Mouse (Mus musculus) MEL (cell line): ENCODE data around the gene Rabgap1l.

Experiments
- CTCF ChIP-seq, 3 experiments: IDR thresholded peaks in 2 of 3; conservative IDR thresholded peaks in 1 of 3; 2 replicates each; pipeline ENCODE4 v1.5.1; 2011 to 2012; ENCODE audit warnings: low read length in 3 of 3, low read depth in 2 of 3, mild to moderate bottlenecking in 2 of 3, improper control_type of control experiment in 1 of 3, inconsistent platforms in 1 of 3, mixed read lengths in 1 of 3, moderate library complexity in 1 of 3; ENCODE audit not compliant: control insufficient read depth in 1 of 3, insufficient read depth in 1 of 3, poor library complexity in 1 of 3, severe bottlenecking in 1 of 3
- ELF1 ChIP-seq: IDR thresholded peaks from 2 replicates; pipeline ENCODE4 v1.6.1; 2014; ENCODE audit warnings: low read depth, mild to moderate bottlenecking, inconsistent platforms, low read length, improper control_type of control experiment, moderate library complexity
- EP300 ChIP-seq, 2 experiments: IDR thresholded peaks; 2 replicates each; pipeline ENCODE4 v1.6.1; 2011; ENCODE audit warnings: improper control_type of control experiment in 2 of 2, low read length in 2 of 2, low read depth in 1 of 2, mild to moderate bottlenecking in 1 of 2
- GATA1 ChIP-seq: IDR thresholded peaks from 2 replicates; pipeline ENCODE4 v1.6.1; 2011; ENCODE audit warnings: low read depth, low read length, improper control_type of control experiment
- HCFC1 ChIP-seq: IDR thresholded peaks from 2 replicates; pipeline ENCODE4 v1.6.1; 2012; ENCODE audit warnings: low read depth, mild to moderate bottlenecking, inconsistent platforms, low read length, improper control_type of control experiment, moderate library complexity
- MAX ChIP-seq: IDR thresholded peaks from 2 replicates; pipeline ENCODE4 v1.6.1; 2011; ENCODE audit warnings: low read length, improper control_type of control experiment
- POLR2A ChIP-seq, 2 experiments: IDR thresholded peaks; 2 replicates each; pipeline ENCODE4 v1.6.1; 2011 to 2012; ENCODE audit warnings: low read length in 2 of 2, mild to moderate bottlenecking in 2 of 2, control low read depth in 1 of 2, improper control_type of control experiment in 1 of 2, low read depth in 1 of 2, moderate library complexity in 1 of 2; ENCODE audit not compliant: control insufficient read depth in 1 of 2, insufficient read depth in 1 of 2, poor library complexity in 1 of 2
- TCF12 ChIP-seq: IDR thresholded peaks from 2 replicates; pipeline ENCODE4 v1.6.1; 2014; ENCODE audit warnings: low read depth, mild to moderate bottlenecking, inconsistent platforms, low read length, improper control_type of control experiment, moderate library complexity
- UBTF ChIP-seq: IDR thresholded peaks from 2 replicates; pipeline ENCODE4 v1.6.1; 2012; ENCODE audit warnings: low read depth, mild to moderate bottlenecking, inconsistent platforms, low read length, improper control_type of control experiment, moderate library complexity, borderline replicate concordance; ENCODE audit not compliant: insufficient read depth
- USF1 ChIP-seq: IDR thresholded peaks from 2 replicates; pipeline ENCODE4 v1.6.1; 2014; ENCODE audit warnings: low read depth, mild to moderate bottlenecking, inconsistent platforms, low read length, improper control_type of control experiment, moderate library complexity
- USF2 ChIP-seq, 2 experiments: IDR thresholded peaks; 2 replicates each; pipeline ENCODE4 v1.6.1; 2011 to 2012; ENCODE audit warnings: improper control_type of control experiment in 2 of 2, low read length in 2 of 2, borderline replicate concordance in 1 of 2, inconsistent platforms in 1 of 2, low read depth in 1 of 2, mild to moderate bottlenecking in 1 of 2; ENCODE audit not compliant: insufficient read depth in 1 of 2
- ZC3H11A ChIP-seq: IDR thresholded peaks from 2 replicates; pipeline ENCODE4 v1.6.1; 2012; ENCODE audit warnings: low read depth, mild to moderate bottlenecking, inconsistent platforms, low read length, improper control_type of control experiment
- ZKSCAN1 ChIP-seq: IDR thresholded peaks from 2 replicates; pipeline ENCODE4 v1.6.1; 2012; ENCODE audit warnings: low read depth, mild to moderate bottlenecking, inconsistent platforms, low read length, improper control_type of control experiment, moderate library complexity

DNA sequence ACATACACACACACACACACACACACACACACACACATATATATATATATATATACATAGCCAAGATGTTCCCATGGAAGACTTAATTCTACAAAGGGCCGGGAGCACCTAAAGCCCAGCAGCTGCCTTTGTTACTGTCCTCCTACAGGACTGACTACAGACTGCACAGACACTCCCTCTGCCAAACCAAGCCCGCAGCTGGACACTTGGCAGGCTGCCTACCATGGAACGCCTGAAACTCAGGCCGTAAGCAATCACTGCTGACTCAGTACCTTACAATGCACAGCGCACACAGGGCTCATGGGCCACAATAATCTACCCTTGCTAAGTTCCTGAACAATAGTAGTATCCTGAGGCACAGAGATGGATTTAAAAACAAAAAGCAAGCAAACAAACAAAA, 261.6 kb downstream of the Rabgap1l start:
- TF ChIP-seq ZKSCAN1 (no peak), USF2 (IDR thresholded peaks at IDR 0.05; ENCODE audit: borderline replicate concordance in 1 of 2, insufficient read depth in 1 of 2, low read depth in 1 of 2, low read length in 2 of 2) (no peak), POLR2A (IDR thresholded peaks at IDR 0.05; ENCODE audit: control insufficient read depth in 1 of 2, insufficient read depth in 1 of 2, low read depth in 1 of 2, low read length in 2 of 2, poor library complexity in 1 of 2) (no peak), EP300 (IDR thresholded peaks at IDR 0.05; ENCODE audit: low read depth in 1 of 2, low read length in 2 of 2) (no peak), CTCF (IDR thresholded peaks at IDR 0.05 in 2 of 3, conservative IDR thresholded peaks at IDR 0.05 in 1 of 3; ENCODE audit: control insufficient read depth in 1 of 3, insufficient read depth in 1 of 3, low read depth in 2 of 3, low read length in 3 of 3, poor library complexity in 1 of 3, severe bottlenecking in 1 of 3) (no peak), GATA1 (no peak), ZC3H11A (no peak), HCFC1 (no peak), MAX (no peak), ELF1 (no peak), TCF12 (no peak), UBTF (no peak), USF1 (no peak)
